Mouse (Mus musculus) left cerebral cortex, postnatal 25 days (tissue): ENCODE measurements at regions not wholly inside any gene's neighbourhood (a gene's known extent, or its start where the extent isn't known, plus 50 kb on each side); places are given as distances from the start of the nearest gene placed in this dataset.
A peak's percentile ranks its signal among the peaks of the same experiment; 100 is the strongest.

Source experiments
- DNase-seq, 2 experiments: peaks; one replicate each; pipeline ENCODE4 v3.0.0; 2022; ENCODE audit warnings: low spot score in 2 of 2, mixed read lengths in 1 of 2
- intact Hi-C: fragments of 180-260 bp; cut with DNase I; formaldehyde crosslinking; loops from one replicate; pipeline ENCODE4 v1.15.1; 2025

DNA sequence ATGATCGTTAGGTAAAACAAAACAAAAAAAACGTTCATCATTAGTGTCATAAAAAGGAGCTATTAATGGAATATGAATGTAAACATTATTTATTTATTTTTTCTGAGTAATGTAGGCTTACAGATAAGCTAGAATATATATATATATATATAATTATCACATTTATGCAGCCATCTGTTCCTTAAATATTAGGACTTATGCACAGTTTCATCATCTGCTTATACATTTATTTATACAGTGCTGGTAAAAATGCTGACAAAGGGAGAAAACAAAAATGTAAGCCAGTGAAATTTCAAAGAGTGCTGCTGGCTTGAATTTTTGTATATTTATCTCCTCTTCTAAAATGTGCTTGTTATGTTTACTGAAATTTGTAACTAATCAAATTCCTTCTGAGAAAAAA lies 4841.7 kb upstream of the Gm7489 start:
- intact Hi-C loops, result no loop called here
- no peak for DNase-seq

DNA sequence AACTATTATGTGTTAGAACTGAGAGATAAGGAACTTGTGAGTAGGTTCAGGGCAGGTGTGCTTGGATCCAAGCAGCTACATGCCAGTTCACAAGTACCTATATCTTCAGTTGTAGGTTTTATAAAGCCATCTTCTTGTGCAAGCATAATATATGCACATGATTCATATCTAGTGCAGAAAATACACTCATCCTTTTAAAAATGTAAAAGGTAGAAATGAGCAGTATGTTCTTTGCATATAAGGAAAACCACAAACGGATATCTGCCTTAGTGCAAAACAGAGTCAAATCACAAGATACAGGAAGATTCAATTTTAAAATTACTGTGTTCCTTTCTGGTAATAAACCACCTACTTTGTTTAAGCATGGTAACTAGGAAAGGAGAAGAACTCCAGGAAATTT lies 4819.6 kb upstream of the Gm7489 start:
- no peak for DNase-seq
- intact Hi-C loops, result no loop called here

DNA sequence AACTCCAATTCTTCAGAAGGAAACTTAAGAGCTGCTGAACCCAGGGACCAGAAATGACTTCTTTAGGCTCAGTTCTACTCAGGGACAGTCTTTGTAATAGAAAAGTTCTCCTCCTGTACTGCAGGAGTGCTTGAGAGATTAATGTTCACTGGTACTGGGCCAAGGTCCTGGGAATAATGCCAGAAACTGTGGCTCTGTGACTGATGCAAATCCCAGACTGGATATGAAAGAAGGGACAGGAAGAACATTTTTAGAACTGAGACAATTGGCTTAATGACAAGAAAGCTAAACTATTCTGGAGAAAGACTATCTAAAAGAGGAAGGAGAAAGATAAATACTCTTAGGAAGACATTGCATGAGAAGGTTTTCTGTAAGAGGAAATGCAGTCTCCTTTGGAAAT lies 4818.8 kb upstream of the Gm7489 start:
- peak; percentile 30 to 76 for DNase-seq
- intact Hi-C loops, result no loop called here

DNA sequence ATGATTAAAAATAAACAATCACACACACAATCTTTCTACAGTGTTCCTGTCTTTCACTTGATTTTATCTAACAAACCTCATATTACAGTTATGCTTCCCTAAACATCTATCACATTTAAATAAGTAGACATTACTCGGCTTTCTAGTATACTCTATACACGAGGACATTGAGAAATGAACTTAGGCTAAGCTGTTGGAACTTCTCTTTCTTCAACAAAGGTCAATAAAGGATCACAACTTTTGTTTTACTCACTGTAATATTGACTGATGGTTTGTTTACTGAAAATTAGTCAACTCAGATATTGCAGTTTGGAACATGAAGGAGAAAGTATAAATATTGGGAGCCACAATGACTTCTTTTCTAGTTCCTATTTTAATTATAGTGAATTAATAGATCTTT lies 4818.3 kb upstream of the Gm7489 start:
- intact Hi-C loops, result no loop called here
- DNase-seq, result no peak
